Mouse (Mus musculus) liver, embryonic 11.5 days (tissue): ENCODE measurements around the gene Rfx2. TPM values are rescaled to one million over a fixed set of nuclear protein-coding genes. Genes with fewer than 3 reads are reported as not detected.
A peak's percentile ranks its signal among the peaks of the same experiment; 100 is the strongest.

Experiments
- ATAC-seq: fragments of 200-750 bp; cut with Nextera tagmentation; replicated peaks from 2 replicates; pipeline ENCODE4 v1.8.0; 2017; ENCODE audit warnings: moderate number of reproducible peaks, mild to moderate bottlenecking, moderate TSS enrichment, moderate library complexity; ENCODE audit not compliant: low FRiP score
- DNase-seq: peaks from one replicate; pipeline ENCODE4 v3.0.0-alpha.2; 2017; ENCODE audit warnings: low spot score
- H3K27ac ChIP-seq: fragments of 300-500 bp; sonication (generic); 2 replicates; pipeline ENCODE4 v1.5.1; 2014; ENCODE audit warnings: mild to moderate bottlenecking, low read depth, low read length, control low read depth
- H3K27me3 ChIP-seq: fragments of 300-500 bp; sonication (generic); replicated peaks from 2 replicates; pipeline ENCODE4 v1.6.1; 2014; ENCODE audit warnings: low read length, mixed read lengths; ENCODE audit not compliant: control insufficient read depth, insufficient read depth
- H3K36me3 ChIP-seq: fragments of 300-500 bp; sonication (generic); 2 replicates; pipeline ENCODE4 v1.6.1; 2014; ENCODE audit warnings: mild to moderate bottlenecking, low read length, moderate library complexity, mixed read lengths; ENCODE audit not compliant: control insufficient read depth, insufficient read depth
- H3K4me1 ChIP-seq: fragments of 300-500 bp; sonication (generic); replicated peaks from 2 replicates; pipeline ENCODE4 v1.6.1; 2014; ENCODE audit warnings: low read length, mixed read lengths; ENCODE audit not compliant: control insufficient read depth, insufficient read depth
- H3K4me2 ChIP-seq: fragments of 300-500 bp; sonication (generic); 2 replicates; pipeline ENCODE4 v1.6.1; 2014; ENCODE audit warnings: mild to moderate bottlenecking, control low read depth, moderate library complexity
- H3K4me3 ChIP-seq: fragments of 300-500 bp; sonication (generic); 2 replicates; pipeline ENCODE4 v1.5.1; 2014; ENCODE audit warnings: low read depth, low read length, control low read depth
- H3K9ac ChIP-seq: fragments of 300-500 bp; sonication (generic); 2 replicates; pipeline ENCODE4 v1.6.1; 2014; ENCODE audit warnings: low read depth, low read length, control low read depth
- H3K9me3 ChIP-seq: fragments of 300-500 bp; sonication (generic); 2 replicates; pipeline ENCODE4 v1.6.1; 2016; ENCODE audit warnings: low read length, inconsistent platforms, mixed read lengths; ENCODE audit not compliant: control insufficient read depth
- WGBS: fragments of 180-500 bp; shearing (Covaris S2); extraction: QIAGEN DNeasy Blood & Tissue Kit; methylation state at CpG from one replicate; pipeline ENCODE4 v1.1.7; 2014; 5-methylcytosine and 5-hydroxymethylcytosine counted together
- polyA plus RNA-seq: library from polyadenylated mRNA; unstranded; fragments of >200 nt; fragmentation: Nextera tagmentation; extraction: Ambion mirVana; gene quantifications from 2 replicates; pipeline ENCODE4 v1.2.1, GENCODE M21; 2014

Gene Rfx2
- polyA plus RNA-seq, 1 experiment from 2014 or later, result 9.0 TPM

DNA sequence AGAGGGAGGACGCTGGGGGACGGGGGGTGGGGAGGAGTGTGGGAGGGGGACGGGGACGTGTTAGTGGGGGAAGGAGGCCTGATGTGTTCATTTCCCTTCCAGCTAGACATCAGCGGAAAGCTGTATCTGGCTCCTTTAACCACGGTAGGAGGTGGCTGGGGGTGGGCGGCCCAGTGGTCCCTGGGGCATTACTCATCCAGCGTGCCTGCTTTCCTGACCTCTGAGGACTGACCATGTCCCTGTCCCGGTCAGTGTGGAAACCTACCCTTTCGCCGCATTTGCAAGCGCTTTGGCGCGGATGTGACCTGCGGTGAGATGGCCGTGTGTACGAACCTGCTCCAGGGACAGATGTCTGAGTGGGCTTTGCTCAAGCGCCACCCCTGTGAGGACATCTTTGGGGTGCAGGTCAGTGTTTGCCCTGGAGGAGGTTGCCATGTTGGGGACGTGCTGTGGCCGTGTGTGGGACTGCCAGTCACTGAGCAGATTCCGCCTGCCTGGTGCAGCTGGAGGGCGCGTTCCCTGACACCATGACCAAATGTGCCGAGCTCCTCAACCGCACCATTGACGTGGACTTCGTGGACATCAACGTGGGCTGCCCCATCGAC, 63.2 kb downstream of the Rfx2 start:
- Histone ChIP-seq H3K36me3 (peaks cover 26% of the 10 kb centered on the region), H3K4me3 (no peak overlapping the region), H3K27ac (no peak overlapping the region), H3K4me2 (no peak overlapping the region), H3K9ac (no peak overlapping the region), H3K27me3 (no peaks in the 10 kb centered on the region), H3K4me1 (peaks cover 17% of the 10 kb centered on the region), H3K9me3 (no peaks in the 10 kb centered on the region)
- ATAC-seq, result no peak
- 93% methylated on average over 29 of the region's 29 CpGs for WGBS
- no peak for DNase-seq

- Histone ChIP-seq H3K4me3 (no peak overlapping the region), H3K4me2 (no peak overlapping the region), H3K9me3 (no peaks in the 10 kb centered on the region), H3K27me3 (no peaks in the 10 kb centered on the region), H3K27ac (no peak overlapping the region), H3K9ac (no peak overlapping the region), H3K36me3 (peaks cover 26% of the 10 kb centered on the region), H3K4me1 (peaks cover 21% of the 10 kb centered on the region)
- DNase-seq, result no peak
- no peak for ATAC-seq
- 94% methylated on average over 27 of the region's 27 CpGs for WGBS
These were observed 64.0 kb downstream of the Rfx2 start for GRCm38 (mm10) chr17:56766631-56767405.

- no peaks in the 10 kb centered on the region for H3K9me3 ChIP-seq
- H3K9ac ChIP-seq, result peak overlapping the region; percentile 94
- ATAC-seq (no peak), DNase-seq (no peak)
- H3K4me2 ChIP-seq, result peak overlapping the region; percentile 94
- peaks cover 23% of the 10 kb centered on the region for H3K36me3 ChIP-seq
- no peaks in the 10 kb centered on the region for H3K27me3 ChIP-seq
- H3K4me1 ChIP-seq, result peaks cover 26% of the 10 kb centered on the region
- peak overlapping the region; percentile 84 for H3K4me3 ChIP-seq
- peak overlapping the region; percentile 91 for H3K27ac ChIP-seq
- WGBS, result 45% methylated on average over 12 of the region's 12 CpGs
These were observed 65.4 kb downstream of the Rfx2 start for GRCm38 (mm10) chr17:56765431-56765830.

GRCm38 (mm10) chr17:56764474-56765354, 66.1 kb downstream of the Rfx2 start, which contains the start of gene Dus3l:
TSS of gene Dus3l (plus strand) at chr17:56764757.
- WGBS, result under 1% methylated on average over 57 of the region's 58 CpGs
- peak within 1 kb of the TSS; percentile 91 for H3K27ac ChIP-seq
- ATAC-seq (peak; percentile 68), DNase-seq (peak; percentile 94)
- peaks cover 23% of the 10 kb centered on the region for H3K36me3 ChIP-seq
- H3K4me1 ChIP-seq, result peaks cover 26% of the 10 kb centered on the region
- H3K9me3 ChIP-seq, result no peaks in the 10 kb centered on the region
- no peaks in the 10 kb centered on the region for H3K27me3 ChIP-seq
- H3K9ac ChIP-seq, result peak within 1 kb of the TSS; percentile 94
- H3K4me2 ChIP-seq, result peak within 1 kb of the TSS; percentile 94
- peak within 1 kb of the TSS; percentile 84 for H3K4me3 ChIP-seq

DNA sequence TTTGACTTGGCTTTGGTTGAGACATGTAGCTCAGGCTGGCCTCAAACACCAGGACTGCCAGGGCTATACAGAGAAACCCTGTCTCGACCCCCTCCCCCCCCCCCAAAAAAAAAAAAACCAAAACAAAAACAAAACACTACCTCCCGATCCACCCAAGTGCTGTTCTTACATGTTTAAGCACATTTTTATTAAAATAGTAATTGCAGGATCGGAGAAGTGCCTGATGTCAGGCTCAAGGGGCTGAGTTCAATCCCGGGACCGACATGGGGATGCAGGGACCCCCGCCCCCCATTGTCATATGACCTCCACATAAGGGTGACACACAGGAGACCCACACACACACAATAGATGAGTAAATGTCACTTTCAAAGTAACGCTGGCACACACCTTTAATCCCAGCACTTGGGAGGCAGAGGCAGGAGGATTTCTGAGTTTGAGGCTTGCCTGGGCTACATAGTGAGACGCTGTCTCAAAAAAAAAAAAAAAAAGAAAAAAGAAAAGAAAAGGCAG, 67.0 kb downstream of the Rfx2 start:
- Histone ChIP-seq H3K9ac (peak overlapping the region; percentile 94; the same call in 1 of the 2 replicates), H3K4me3 (peak overlapping the region; percentile 84), H3K27me3 (no peaks in the 10 kb centered on the region), H3K36me3 (peaks cover 18% of the 10 kb centered on the region), H3K4me1 (peaks cover 30% of the 10 kb centered on the region), H3K9me3 (no peaks in the 10 kb centered on the region), H3K27ac (peak overlapping the region; percentile 91), H3K4me2 (peak overlapping the region; percentile 94)
- DNase-seq (no peak), ATAC-seq (no peak)
- 55% methylated on average over 8 of the region's 8 CpGs for WGBS

DNA sequence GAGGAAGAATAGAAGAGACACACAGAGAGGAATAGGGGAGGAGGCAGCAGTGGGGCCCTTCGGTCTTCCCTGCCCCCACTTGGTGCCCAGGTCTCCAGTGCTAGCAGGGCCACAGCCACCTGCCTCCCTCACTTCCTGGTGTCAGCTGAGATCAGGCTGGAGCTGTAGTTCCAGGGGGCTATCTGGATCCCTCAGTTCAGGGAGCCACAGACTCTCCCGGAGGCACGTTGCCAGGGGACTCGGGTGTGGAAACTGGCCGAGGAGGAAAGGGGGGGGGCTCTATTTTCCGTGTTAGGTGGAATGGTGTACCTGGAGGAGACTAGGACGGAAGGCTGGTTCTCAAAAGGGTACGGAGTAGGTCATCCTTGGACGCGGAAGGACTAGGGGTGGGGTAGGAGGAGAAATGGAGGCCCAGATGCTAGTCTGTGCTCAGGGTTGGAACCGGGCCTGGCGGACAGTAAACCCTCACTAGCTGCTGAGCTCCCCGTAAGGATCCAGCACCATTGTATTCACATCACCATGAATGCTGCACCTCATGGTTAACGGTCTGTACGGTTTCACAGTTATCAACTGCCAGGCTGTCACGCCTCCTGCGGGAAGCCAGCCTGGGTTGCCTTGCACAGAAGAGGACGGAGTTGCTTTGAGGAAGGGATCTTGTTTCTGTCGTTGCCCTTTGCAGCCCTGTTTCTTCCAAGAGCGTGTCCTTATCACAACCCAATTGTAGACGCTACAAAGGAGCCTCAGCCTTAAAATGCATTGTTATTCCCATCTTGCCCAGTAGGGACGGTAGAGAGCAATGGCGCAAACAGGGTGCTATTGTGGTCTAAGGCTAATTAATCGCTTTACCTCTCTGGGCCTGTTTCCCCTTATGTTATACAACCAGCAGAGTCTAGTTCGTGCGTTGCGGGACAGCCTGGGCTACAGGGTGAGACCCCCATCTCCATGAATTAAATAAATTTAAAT, 67.8 kb downstream of the Rfx2 start:
- Histone ChIP-seq H3K27me3 (no peaks in the 10 kb centered on the region), H3K9me3 (no peaks in the 10 kb centered on the region), H3K9ac (peak overlapping the region; percentile 66), H3K36me3 (peaks cover 10% of the 10 kb centered on the region), H3K4me1 (peaks cover 30% of the 10 kb centered on the region), H3K4me2 (peak overlapping the region; percentile 83), H3K27ac (peak overlapping the region; percentile 91), H3K4me3 (peak overlapping the region; percentile 50; the same call in 1 of the 2 replicates)
- peak; percentile 68 for DNase-seq
- ATAC-seq, result peak; percentile 13
- whole genome bisulfite sequencing, result 29% methylated on average over 27 of the region's 27 CpGs

GRCm38 (mm10) chr17:56761991-56762410, 68.8 kb downstream of the Rfx2 start:
- H3K4me3 ChIP-seq, result peak overlapping the region; percentile 50
- DNase-seq (peak; percentile 94), ATAC-seq (peak; percentile 73)
- H3K4me2 ChIP-seq, result peak overlapping the region; percentile 83
- H3K27ac ChIP-seq, result peak overlapping the region; percentile 91
- H3K4me1 ChIP-seq, result peaks cover 40% of the 10 kb centered on the region
- peaks cover 3% of the 10 kb centered on the region for H3K27me3 ChIP-seq
- WGBS, result under 1% methylated on average over 28 of the region's 28 CpGs
- H3K9me3 ChIP-seq, result no peaks in the 10 kb centered on the region
- peaks cover 3% of the 10 kb centered on the region; the same call in 1 of the 2 replicates for H3K36me3 ChIP-seq
- H3K9ac ChIP-seq, result peak overlapping the region; percentile 66
